Mouse (Mus musculus) c-Kit-positive CD71-negative TER-119-negative erythroid progenitor cells, embryonic 14.5 days (primary cell): ENCODE data around the gene Gm20835.
"Not testable (repeated sequence)": the region's sequence is repeated elsewhere in the genome, so short reads cannot be mapped to it uniquely, and the experiment has no call there.

ENCODE experiments used
- DNase-seq: peaks from one replicate; pipeline ENCODE4 v3.0.0-alpha.2; 2013; ENCODE audit warnings: low read depth

The Gm20835 gene

GRCm38 (mm10) chrY:36735190-36735589 lies at the start of gene Gm20835:
Gene Gm20835 (minus strand): TSS chrY:36735290.
- DNase-seq, result not testable (repeated sequence)
